24 mouse cellular contexts compared by ENCODE assay signal in the genomic region with DNA sequence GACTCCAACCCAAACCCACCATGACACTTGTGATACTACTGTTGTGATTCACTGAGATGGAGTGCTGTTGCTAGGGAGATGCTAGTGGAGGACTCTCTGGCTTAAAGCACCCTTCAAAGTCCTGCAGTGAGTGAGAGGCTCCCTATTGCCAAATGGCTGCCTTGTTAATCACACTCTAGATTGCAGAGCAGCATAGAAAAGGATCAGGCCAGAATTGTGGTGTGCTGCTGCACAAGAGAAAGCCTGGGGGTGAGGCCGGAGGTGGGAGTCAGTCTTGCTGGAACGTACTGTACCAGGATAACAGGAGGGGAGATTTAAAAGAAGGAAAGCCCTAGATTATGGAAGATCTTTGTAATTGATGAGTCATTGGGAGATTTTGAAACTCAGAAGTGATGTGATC.
DNase-seq lines count a peak whose midpoint lies in the region; ATAC-seq lines count a peak whose summit lies in the region.
"Had no signal": no experiment of that assay in that cellular context is flagged by ENCODE, and none has a peak within 500 bp of the region (broad histone marks: within the 10 kb centered on the region; RNA-seq: fewer than 3 reads in every experiment).

No protein-coding gene starts in this region.

- no peaks in the 10 kb centered on the region for H3K27me3 ChIP-seq in forebrain, embryonic 13.5 days
- no peaks in the 10 kb centered on the region for H3K27me3 ChIP-seq in forebrain, embryonic 15.5 days
- H3K27me3 ChIP-seq in heart, embryonic 12.5 days (replicated peaks) = no peaks in the 10 kb centered on the region
- H3K27me3 ChIP-seq: embryonic facial prominence, embryonic 12.5 days; limb, embryonic 12.5 days; Patski had no signal

- H3K27ac ChIP-seq in forebrain, embryonic 13.5 days = no peak overlapping the region
- no peak overlapping the region for H3K27ac ChIP-seq in forebrain, embryonic 15.5 days (replicated peaks)
- H3K27ac ChIP-seq in heart, embryonic 12.5 days (ENCODE audit: poor library complexity, severe bottlenecking) = no peak overlapping the region
- H3K27ac ChIP-seq: embryonic facial prominence, embryonic 12.5 days; heart, embryonic 10.5 days; limb, embryonic 12.5 days had no signal

- ATAC-seq in forebrain, embryonic 13.5 days = 0 out of 2 replicates have a peak, but pooled peaks have one; percentile 33
- no peak for ATAC-seq in forebrain, embryonic 15.5 days (replicated peaks)
- no peak for ATAC-seq in heart, embryonic 12.5 days (ENCODE audit: insufficient number of reproducible peaks, low FRiP score)
- ATAC-seq: hindbrain, embryonic 16.5 days; intestine, embryonic 16.5 days; liver, postnatal 0 days; Patski had no signal

- no peaks in the 10 kb centered on the region for H3K4me1 ChIP-seq in forebrain, embryonic 13.5 days
- no peaks in the 10 kb centered on the region for H3K4me1 ChIP-seq in forebrain, embryonic 15.5 days
- H3K4me1 ChIP-seq in heart, embryonic 12.5 days (replicated peaks) = no peaks in the 10 kb centered on the region
- H3K4me1 ChIP-seq: embryonic facial prominence, embryonic 12.5 days; heart, embryonic 10.5 days had no signal

- no peak overlapping the region for H3K9ac ChIP-seq in forebrain, embryonic 13.5 days
- H3K9ac ChIP-seq in forebrain, embryonic 15.5 days (replicated peaks) = no peak overlapping the region
- H3K9ac ChIP-seq in heart, embryonic 12.5 days = no peak overlapping the region
- H3K9ac ChIP-seq: embryonic facial prominence, embryonic 12.5 days; limb, embryonic 12.5 days; liver, postnatal 0 days had no signal

- DNase-seq in layer of hippocampus, postnatal 36 days = peak; percentile 12 to 30
- no peak for DNase-seq in layer of hippocampus, adult 9-11 months
- peak; percentile 54 for DNase-seq in Muller cell, postnatal 12 days (ENCODE audit: inconsistent ontology term)
- DNase-seq in brain, adult 2 months (ENCODE audit: low read depth, low spot score) = peak; percentile 45
- DNase-seq in testis, postnatal 10 days (ENCODE audit: low spot score) = no peak
- DNase-seq: cerebellum, adult 11 months; cerebellum, adult 9-11 months; gastrocnemius, postnatal 10 days; kidney, adult 9 months; kidney, postnatal 14 days; liver, postnatal 0 days; lung, postnatal 10 days; midbrain, embryonic 14.5 days; thymus, postnatal 14 days had no signal

- H3K9me3 ChIP-seq in forebrain, embryonic 13.5 days (replicated peaks) = no peaks in the 10 kb centered on the region
- no peaks in the 10 kb centered on the region for H3K9me3 ChIP-seq in forebrain, embryonic 15.5 days
- H3K9me3 ChIP-seq in heart, embryonic 12.5 days (replicated peaks) = no peaks in the 10 kb centered on the region
- H3K9me3 ChIP-seq: embryonic facial prominence, embryonic 12.5 days; heart, embryonic 10.5 days; limb, embryonic 12.5 days had no signal

- H3K4me3 ChIP-seq in forebrain, embryonic 13.5 days = no peak overlapping the region
- H3K4me3 ChIP-seq in forebrain, embryonic 15.5 days = no peak overlapping the region
- H3K4me3 ChIP-seq in heart, embryonic 12.5 days = no peak overlapping the region
- H3K4me3 ChIP-seq: embryonic facial prominence, embryonic 12.5 days; heart, embryonic 10.5 days; limb, embryonic 12.5 days had no signal

- H3K4me2 ChIP-seq in forebrain, embryonic 13.5 days = no peak overlapping the region
- no peak overlapping the region for H3K4me2 ChIP-seq in forebrain, embryonic 15.5 days (replicated peaks)
- H3K4me2 ChIP-seq in heart, embryonic 12.5 days = no peak overlapping the region
- H3K4me2 ChIP-seq: embryonic facial prominence, embryonic 12.5 days; limb, embryonic 12.5 days; liver, embryonic 11.5 days had no signal

- 62% methylated on average over 2 of the region's 2 CpGs for WGBS in forebrain, embryonic 13.5 days
- 64% methylated on average over 2 of the region's 2 CpGs for WGBS in forebrain, embryonic 15.5 days
- WGBS in heart, embryonic 12.5 days = 84% methylated on average over 2 of the region's 2 CpGs

- no peaks in the 10 kb centered on the region for H3K36me3 ChIP-seq in forebrain, embryonic 13.5 days (ENCODE audit: poor library complexity, severe bottlenecking)
- no peaks in the 10 kb centered on the region for H3K36me3 ChIP-seq in forebrain, embryonic 15.5 days
- H3K36me3 ChIP-seq in heart, embryonic 12.5 days = no peaks in the 10 kb centered on the region
- H3K36me3 ChIP-seq: embryonic facial prominence, embryonic 12.5 days; heart, embryonic 10.5 days; limb, embryonic 12.5 days had no signal

Comparison
In these comparisons a context has a peak if more than half of its experiments do, and no peak if none do; other contexts are left out.
1. DNase-seq: peak in layer of hippocampus, postnatal 36 days (2 of 2), Muller cell, postnatal 12 days (single experiment) and brain, adult 2 months (single experiment); none in layer of hippocampus, adult 9-11 months (single experiment) and testis, postnatal 10 days (single experiment).